Mouse (Mus musculus) midbrain, postnatal 0 days (tissue): ENCODE data around the gene Chuk. TPM values are rescaled to one million over a fixed set of nuclear protein-coding genes. Genes with fewer than 3 reads are reported as not detected.
"Not testable (repeated sequence)": the region's sequence is repeated elsewhere in the genome, so short reads cannot be mapped to it uniquely, and the experiment has no call there.

Source experiments
- ATAC-seq: fragments of 200-750 bp; cut with Nextera tagmentation; 2 replicates; pipeline ENCODE4 v1.8.0; 2017; ENCODE audit warnings: moderate number of reproducible peaks, mild to moderate bottlenecking, moderate TSS enrichment, moderate library complexity; ENCODE audit not compliant: low FRiP score
- DNase-seq: peaks from one replicate; pipeline ENCODE4 v3.0.0-alpha.2; 2015; ENCODE audit warnings: low spot score
- H3K27ac ChIP-seq: fragments of 300-500 bp; sonication (generic); 2 replicates; pipeline ENCODE4 v1.5.1; 2014; ENCODE audit warnings: low read depth, mild to moderate bottlenecking, low read length, mixed read lengths
- H3K27me3 ChIP-seq: fragments of 300-500 bp; sonication (generic); 2 replicates; pipeline ENCODE4 v1.6.1; 2014; ENCODE audit warnings: low read length, control low read depth, mixed read lengths; ENCODE audit not compliant: insufficient read depth
- H3K36me3 ChIP-seq: fragments of 300-500 bp; sonication (generic); 2 replicates; pipeline ENCODE4 v1.6.1; 2014; ENCODE audit warnings: low read length, control low read depth, mixed read lengths; ENCODE audit not compliant: insufficient read depth
- H3K4me1 ChIP-seq: fragments of 300-500 bp; sonication (generic); 2 replicates; pipeline ENCODE4 v1.6.1; 2014; ENCODE audit warnings: mild to moderate bottlenecking, control low read depth, antibody characterized with exemption, low read length, mixed read lengths; ENCODE audit not compliant: insufficient read depth
- H3K4me2 ChIP-seq: fragments of 300-500 bp; sonication (generic); 2 replicates; pipeline ENCODE4 v1.6.1; 2014; ENCODE audit warnings: low read depth, mild to moderate bottlenecking, low read length, mixed read lengths; ENCODE audit not compliant: poor library complexity, severe bottlenecking
- H3K4me3 ChIP-seq: fragments of 300-500 bp; sonication (generic); 2 replicates; pipeline ENCODE4 v1.5.1; 2014; ENCODE audit warnings: low read depth, mild to moderate bottlenecking, low read length, moderate library complexity
- H3K9ac ChIP-seq: fragments of 300-500 bp; sonication (generic); replicated peaks from 2 replicates; pipeline ENCODE4 v1.6.1; 2014; ENCODE audit warnings: mild to moderate bottlenecking, low read length, moderate library complexity, mixed read lengths; ENCODE audit not compliant: poor library complexity, severe bottlenecking
- H3K9me3 ChIP-seq: fragments of 300-500 bp; sonication (generic); 2 replicates; pipeline ENCODE4 v1.6.1; 2016; ENCODE audit warnings: low read length, control low read depth
- CTCF ChIP-seq: IDR thresholded peaks from 2 replicates; pipeline ENCODE4 v1.5.1; 2016; ENCODE audit warnings: antibody characterized with exemption, mild to moderate bottlenecking
- WGBS: fragments of 180-500 bp; shearing (Covaris S2); extraction: QIAGEN DNeasy Blood & Tissue Kit; methylation state at CpG from one replicate; pipeline ENCODE4 v1.1.7; 2014; 5-methylcytosine and 5-hydroxymethylcytosine counted together
- polyA plus RNA-seq: library from polyadenylated mRNA; unstranded; fragments of >200 nt; fragmentation: Nextera tagmentation; extraction: Ambion mirVana; gene quantifications from 2 replicates; pipeline ENCODE4 v1.2.1, GENCODE M21; 2015
- total RNA-seq: library from RNA; depleted of rRNA; stranded (reverse); fragments of >200 nt; gene quantifications from 2 replicates; pipeline ENCODE4 v1.2.3, GENCODE M21; 2014

Gene Chuk
- total and polyA plus RNA-seq, 2 experiments from 2014 or later = 34.7 to 40.7 TPM

DNA sequence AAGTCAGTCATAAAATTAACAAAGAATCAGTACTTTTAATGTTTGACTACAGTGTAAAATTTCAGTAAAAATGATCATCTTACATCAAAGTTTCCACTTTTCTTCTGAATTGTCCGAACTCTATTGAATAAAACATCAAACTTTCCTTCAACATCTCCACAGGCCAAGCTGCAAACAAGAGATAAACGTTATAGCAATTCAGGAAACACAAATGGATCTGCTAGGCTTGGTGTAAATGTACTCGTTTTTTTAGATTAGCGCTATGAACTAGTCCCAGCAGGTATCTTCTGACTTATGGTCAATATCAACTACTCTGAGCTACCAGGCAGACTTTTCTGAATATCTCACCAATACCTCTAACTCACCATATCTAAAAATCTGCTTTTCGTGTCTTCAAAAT, 25.6 kb upstream of the Chuk start:
- Histone ChIP-seq H3K4me1 (no peaks in the 10 kb centered on the region), H3K36me3 (peaks cover 22% of the 10 kb centered on the region), H3K9ac (no peak overlapping the region), H3K9me3 (no peaks in the 10 kb centered on the region), H3K27me3 (no peaks in the 10 kb centered on the region), H3K27ac (no peak overlapping the region), H3K4me2 (no peak overlapping the region), H3K4me3 (no peak overlapping the region)
- no peak for TF ChIP-seq CTCF
- 93% methylated on average over 5 of the region's 5 CpGs for whole genome bisulfite sequencing
- no peak for DNase-seq
- no peak for ATAC-seq

DNA sequence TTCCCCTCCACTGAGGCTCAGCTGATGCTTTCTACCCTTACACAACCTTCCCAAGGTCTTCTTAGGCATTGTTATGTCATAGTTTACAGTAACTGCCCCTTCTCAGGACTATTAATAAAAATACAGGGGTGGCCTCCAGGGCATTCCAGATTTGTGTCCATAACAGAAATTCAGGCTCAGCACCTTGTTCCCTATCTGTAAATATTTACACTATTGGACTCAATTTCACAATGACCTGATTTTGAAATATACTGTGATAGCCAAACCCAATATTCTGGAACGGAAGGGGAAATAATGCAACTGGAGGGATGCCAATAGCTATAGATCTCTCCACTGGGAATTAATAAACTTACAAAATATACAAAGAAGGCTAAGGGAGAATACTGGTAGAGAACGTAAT, 21.3 kb upstream of the Chuk start:
- Histone ChIP-seq H3K27me3 (no peaks in the 10 kb centered on the region), H3K4me1 (no peaks in the 10 kb centered on the region), H3K4me2 (no peak overlapping the region), H3K9me3 (no peaks in the 10 kb centered on the region), H3K27ac (no peak overlapping the region), H3K4me3 (no peak overlapping the region), H3K36me3 (peaks cover 52% of the 10 kb centered on the region), H3K9ac (no peak overlapping the region)
- WGBS = 93% methylated on average over 2 of the region's 2 CpGs
- DNase-seq (no peak), ATAC-seq (no peak)
- no peak for TF ChIP-seq CTCF

DNA sequence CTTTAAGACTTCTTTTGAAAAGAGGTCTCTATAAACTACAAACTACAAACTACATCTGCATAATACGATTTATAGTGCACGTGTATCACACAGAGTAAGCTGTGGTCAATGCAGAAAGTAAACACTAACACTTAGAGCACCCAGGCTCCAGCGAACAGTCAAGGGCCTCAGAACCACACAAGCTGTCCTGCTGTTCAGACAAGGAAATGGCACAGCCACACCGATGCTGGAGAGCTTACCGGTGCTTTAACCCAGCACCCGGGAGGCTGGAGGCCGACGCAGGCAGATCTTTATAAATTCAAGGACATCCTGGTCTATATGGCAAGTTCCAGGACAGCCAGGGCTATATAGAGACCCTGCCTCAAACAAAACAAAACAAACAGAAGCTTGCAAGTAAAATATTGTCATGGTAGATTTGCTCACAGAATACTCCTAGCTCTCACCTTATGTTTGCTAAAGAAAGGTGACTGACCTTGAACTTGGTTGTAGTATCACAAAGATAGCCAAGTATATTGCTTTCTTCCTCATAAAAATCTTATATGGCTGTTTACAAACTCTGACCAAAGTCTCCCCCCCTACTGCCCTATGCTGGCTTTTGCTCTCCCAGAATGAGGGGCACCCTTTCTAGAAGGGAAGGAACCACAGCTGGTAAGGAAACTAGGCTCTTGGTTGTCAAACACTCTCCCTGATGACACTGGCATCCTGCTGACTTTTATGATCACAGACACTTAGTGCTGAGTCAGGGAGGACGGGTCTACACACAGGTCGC, 20.6 kb upstream of the Chuk start:
- ATAC-seq (no peak), DNase-seq (no peak)
- no peak overlapping the region for H3K4me3 ChIP-seq
- no peak overlapping the region for H3K4me2 ChIP-seq
- TF ChIP-seq CTCF = no peak
- H3K9me3 ChIP-seq = no peaks in the 10 kb centered on the region
- H3K27ac ChIP-seq = no peak overlapping the region
- 96% methylated on average over 10 of the region's 10 CpGs for WGBS
- no peaks in the 10 kb centered on the region for H3K27me3 ChIP-seq
- H3K4me1 ChIP-seq = no peaks in the 10 kb centered on the region
- no peak overlapping the region for H3K9ac ChIP-seq
- peaks cover 59% of the 10 kb centered on the region for H3K36me3 ChIP-seq

DNA sequence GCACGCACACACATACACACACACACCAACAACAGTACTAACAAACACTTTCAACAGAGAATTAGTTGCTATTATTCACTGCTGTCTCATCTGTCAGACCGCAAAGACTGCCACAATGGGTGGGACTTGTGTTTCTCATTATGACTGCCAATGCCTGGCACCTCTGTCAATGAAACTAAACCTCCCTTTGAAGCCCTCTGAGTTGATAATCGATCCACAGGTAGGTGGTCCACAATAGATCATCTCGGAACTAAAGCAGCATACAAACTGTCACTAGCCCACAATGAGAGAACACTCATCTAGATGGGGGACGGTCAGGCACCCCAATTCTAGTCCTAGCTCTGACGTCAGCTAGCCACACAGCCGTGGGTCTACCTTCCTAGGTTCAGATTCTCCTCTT, 13.9 kb upstream of the Chuk start:
- no peak overlapping the region for H3K4me3 ChIP-seq
- no peak overlapping the region for H3K4me2 ChIP-seq
- no peaks in the 10 kb centered on the region for H3K4me1 ChIP-seq
- no peak for TF ChIP-seq CTCF
- H3K27me3 ChIP-seq = no peaks in the 10 kb centered on the region
- DNase-seq (no peak), ATAC-seq (no peak)
- WGBS = 93% methylated on average over 7 of the region's 7 CpGs
- no peaks in the 10 kb centered on the region for H3K9me3 ChIP-seq
- no peak overlapping the region for H3K9ac ChIP-seq
- H3K27ac ChIP-seq = no peak overlapping the region
- H3K36me3 ChIP-seq = peaks cover 58% of the 10 kb centered on the region

DNA sequence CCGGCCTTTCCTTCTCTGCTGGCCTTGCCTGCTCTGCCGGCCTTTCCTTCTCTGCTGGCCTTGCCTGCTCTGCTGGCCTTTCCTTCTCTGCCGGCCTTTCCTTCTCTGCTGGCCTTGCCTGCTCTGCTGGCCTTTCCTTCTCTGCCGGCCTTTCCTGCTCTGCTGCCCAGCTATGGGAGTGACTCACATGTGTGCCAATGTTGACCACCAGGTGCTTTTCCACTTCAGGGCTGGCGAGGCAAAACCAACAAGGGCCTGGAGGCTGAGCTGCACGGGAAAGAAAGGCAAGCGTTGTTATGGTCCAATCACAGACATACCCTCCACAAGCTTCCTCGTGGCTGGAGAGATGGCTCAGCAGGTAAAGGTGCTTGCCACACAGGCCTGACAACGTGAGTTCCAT, 13.4 kb upstream of the Chuk start:
- not testable (repeated sequence) for H3K27ac ChIP-seq, H3K9ac ChIP-seq, H3K4me1 ChIP-seq, ATAC-seq, H3K9me3 ChIP-seq, H3K27me3 ChIP-seq, H3K4me3 ChIP-seq, H3K4me2 ChIP-seq, DNase-seq
- peaks cover 61% of the 10 kb centered on the region for H3K36me3 ChIP-seq
- WGBS = 94% methylated on average over 7 of the region's 9 CpGs

DNA sequence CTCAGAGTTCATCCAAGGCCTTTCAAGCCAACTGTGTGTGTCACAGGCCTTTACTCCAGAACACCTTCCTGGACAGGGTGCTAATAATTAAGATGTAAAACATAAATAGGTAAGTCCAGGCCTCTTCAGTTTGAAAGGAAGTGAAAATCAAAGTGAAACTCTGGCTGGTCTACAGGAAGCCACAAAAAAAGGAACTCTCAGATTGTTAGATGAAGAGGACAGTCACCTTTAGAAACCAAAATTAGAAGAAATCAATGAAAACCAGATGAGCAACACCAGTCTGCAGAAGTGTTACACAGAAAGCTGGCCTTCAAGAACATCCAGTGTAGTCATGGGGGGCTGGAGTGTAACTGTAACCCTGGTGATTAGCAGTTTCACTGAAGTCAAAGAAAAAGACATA, 10.5 kb upstream of the Chuk start:
- Histone ChIP-seq H3K9me3 (no peaks in the 10 kb centered on the region), H3K9ac (no peak overlapping the region), H3K4me3 (no peak overlapping the region), H3K27me3 (no peaks in the 10 kb centered on the region), H3K27ac (no peak overlapping the region), H3K4me1 (no peaks in the 10 kb centered on the region), H3K4me2 (no peak overlapping the region), H3K36me3 (peaks cover 55% of the 10 kb centered on the region)
- TF ChIP-seq CTCF = no peak
- ATAC-seq = no peak
- no peak for DNase-seq
